In the genomic region with DNA sequence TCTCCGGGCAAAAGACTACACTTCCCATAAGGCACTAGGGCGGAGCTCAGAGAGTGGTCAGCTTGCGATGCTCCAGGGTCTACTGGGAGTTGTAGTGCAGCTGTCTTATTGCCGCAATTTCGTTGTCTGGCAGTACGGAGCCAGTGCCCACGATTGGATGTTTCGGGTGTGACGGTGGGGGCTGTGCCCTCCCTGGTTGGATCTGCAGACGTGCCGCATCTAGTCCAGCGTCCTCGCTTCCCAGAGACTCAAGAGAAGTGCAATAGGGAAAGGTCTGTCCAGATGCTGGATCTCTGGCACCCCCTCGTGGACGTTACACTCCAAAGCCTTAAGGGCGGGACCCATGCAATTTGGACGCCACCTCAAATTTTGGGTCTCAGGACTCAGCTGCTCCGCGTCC, we compare ENCODE assay signal across 8 mouse cellular contexts. TPM values are rescaled to one million over a fixed set of nuclear protein-coding genes. Genes with fewer than 3 reads are reported as not detected.
DNase-seq lines count a peak whose midpoint lies in the region; ATAC-seq and TF ChIP-seq lines count a peak whose summit lies in the region.

No protein-coding gene starts in this region.

- no peaks in the 10 kb centered on the region for H3K27me3 ChIP-seq in embryonic facial prominence, embryonic 15.5 days
- H3K27me3 ChIP-seq in limb, embryonic 14.5 days (ENCODE audit: control insufficient read depth, insufficient read depth, low read length), result no peaks in the 10 kb centered on the region

- H3K4me2 ChIP-seq in embryonic facial prominence, embryonic 15.5 days (replicated peaks), result peak overlapping the region; percentile 46
- peak overlapping the region; percentile 44 for H3K4me2 ChIP-seq in limb, embryonic 14.5 days (replicated peaks; ENCODE audit: low read depth, low read length, severe bottlenecking)

- ATAC-seq in embryonic facial prominence, embryonic 15.5 days (ENCODE audit: insufficient number of reproducible peaks, low FRiP score, low TSS enrichment, low read depth), result peak; percentile 99
- ATAC-seq in limb, embryonic 14.5 days (ENCODE audit: low FRiP score, low read depth), result peak; percentile 97

- H3K36me3 ChIP-seq in embryonic facial prominence, embryonic 15.5 days, result peaks cover 27% of the 10 kb centered on the region
- H3K36me3 ChIP-seq in limb, embryonic 14.5 days (ENCODE audit: control insufficient read depth, insufficient read depth, low read length), result peaks cover 27% of the 10 kb centered on the region

- no peaks in the 10 kb centered on the region for H3K9me3 ChIP-seq in embryonic facial prominence, embryonic 15.5 days (replicated peaks)
- no peaks in the 10 kb centered on the region for H3K9me3 ChIP-seq in limb, embryonic 14.5 days (ENCODE audit: control insufficient read depth, low read length)

- no peak overlapping the region for H3K27ac ChIP-seq in bone marrow, adult 2 months (ENCODE audit: control insufficient read depth, insufficient read depth, low read depth, low read length, poor library complexity)
- 0 out of 2 replicates have a peak overlapping the region, but pooled peaks have one; percentile 44 for H3K27ac ChIP-seq in embryonic facial prominence, embryonic 15.5 days (replicated peaks)
- H3K27ac ChIP-seq in limb, embryonic 14.5 days (replicated peaks; ENCODE audit: low read depth, low read length), result no peak overlapping the region

- peak; percentile 87 for TF ChIP-seq CTCF in bone marrow, adult 2 months (IDR thresholded peaks at IDR 0.05; ENCODE audit: control insufficient read depth, insufficient read depth, low read length)

- H3K4me1 ChIP-seq in bone marrow, adult 2 months (ENCODE audit: control insufficient read depth, insufficient read depth, low read length), result no peaks in the 10 kb centered on the region; the same call in 1 of the 2 replicates
- peaks cover 11% of the 10 kb centered on the region for H3K4me1 ChIP-seq in embryonic facial prominence, embryonic 15.5 days
- H3K4me1 ChIP-seq in limb, embryonic 14.5 days (ENCODE audit: control insufficient read depth, insufficient read depth, low read length), result no peaks in the 10 kb centered on the region

- peak; percentile 16; the same call in 1 of the 2 replicates for TF ChIP-seq POLR2A in bone marrow, adult 2 months (IDR thresholded peaks at IDR 0.05; ENCODE audit: borderline replicate concordance, control insufficient read depth, low read depth, low read length)
- TF ChIP-seq POLR2A in limb, embryonic 14.5 days (IDR thresholded peaks at IDR 0.05; ENCODE audit: borderline replicate concordance, extremely low read depth, insufficient read depth, insufficient read length), result no peak

- WGBS in bone marrow, adult 2 months, result 6% methylated on average over 19 of the region's 19 CpGs
- under 1% methylated on average over 19 of the region's 19 CpGs for WGBS in embryonic facial prominence, embryonic 15.5 days
- WGBS in limb, embryonic 14.5 days, result 4% methylated on average over 19 of the region's 19 CpGs

- peak; percentile 97 for DNase-seq in 3T3-L1 (ENCODE audit: low read depth, low spot score)
- peak; percentile 95 for DNase-seq in heart, adult 8-10 months (ENCODE audit: low spot score)
- DNase-seq in kidney, adult 9 months, result peak; percentile 98
- DNase-seq in limb, embryonic 14.5 days (ENCODE audit: low spot score), result peak; percentile 97
- peak; percentile 70 to 82 for DNase-seq in monocyte, adult 2 months (ENCODE audit: low read depth in 1 of 2, low spot score in 2 of 2)
- DNase-seq in spleen, postnatal 36 days (ENCODE audit: low spot score in 2 of 2), result peak; percentile 80 to 85

- H3K9ac ChIP-seq in embryonic facial prominence, embryonic 15.5 days, result no peak overlapping the region
- H3K9ac ChIP-seq in limb, embryonic 14.5 days (ENCODE audit: low read depth, low read length, severe bottlenecking), result no peak overlapping the region

- peak overlapping the region; percentile 69 for H3K4me3 ChIP-seq in bone marrow, adult 2 months (replicated peaks; ENCODE audit: control insufficient read depth, low read depth, low read length)
- H3K4me3 ChIP-seq in embryonic facial prominence, embryonic 15.5 days (replicated peaks), result peak overlapping the region; percentile 30
- peak overlapping the region; percentile 25 for H3K4me3 ChIP-seq in limb, embryonic 14.5 days (replicated peaks; ENCODE audit: low read length)

RNA-seq across cellular contexts. Expression of a gene that starts 19.2 kb away (rescaled TPM):
- 35.7 and 58.4 TPM in 2 replicates for polyA plus RNA-seq in bone marrow, adult 2 months (2011; ENCODE audit: insufficient read depth, insufficient read length, low replicate concordance, missing spikeins)
- 63.0 and 65.1 TPM in 2 replicates for polyA plus RNA-seq in embryonic facial prominence, embryonic 15.5 days (2015; fragmentation: Nextera tagmentation; extraction: Ambion mirVana)
- total RNA-seq in heart, adult 8-10 months (2022), result 100 to 1,000 TPM; 295 to 316 (median 308) TPM
- 67.6 and 71.5 TPM in 2 replicates for polyA plus RNA-seq in limb, embryonic 14.5 days (2012; rRNA removed)
- polyA plus RNA-seq in limb, embryonic 14.5 days (2014; fragmentation: Nextera tagmentation; extraction: Ambion mirVana), result 57.2 and 60.4 TPM in 2 replicates

RNA-seq across cellular contexts. Expression of a gene that starts 26.1 kb away (rescaled TPM):
- polyA plus RNA-seq in bone marrow, adult 2 months (2011; ENCODE audit: insufficient read depth, insufficient read length, low replicate concordance, missing spikeins), result not detected in 2 replicates
- polyA plus RNA-seq in embryonic facial prominence, embryonic 15.5 days (2015; fragmentation: Nextera tagmentation; extraction: Ambion mirVana), result 0.95 and 1.2 TPM in 2 replicates
- not detected for total RNA-seq in heart, adult 8-10 months (2022)
- 0.58 and 0.73 TPM in 2 replicates for polyA plus RNA-seq in limb, embryonic 14.5 days (2012; rRNA removed)
- 0.43 and 0.66 TPM in 2 replicates for polyA plus RNA-seq in limb, embryonic 14.5 days (2014; fragmentation: Nextera tagmentation; extraction: Ambion mirVana)

RNA-seq across cellular contexts. Expression of a gene that starts 27.9 kb away (rescaled TPM):
- polyA plus RNA-seq in bone marrow, adult 2 months (2011; ENCODE audit: insufficient read depth, insufficient read length, low replicate concordance, missing spikeins), result not detected in 2 replicates
- polyA plus RNA-seq in embryonic facial prominence, embryonic 15.5 days (2015; fragmentation: Nextera tagmentation; extraction: Ambion mirVana), result 4.8 and 5.3 TPM in 2 replicates
- not detected for total RNA-seq in heart, adult 8-10 months (2022)
- polyA plus RNA-seq in limb, embryonic 14.5 days (2012; rRNA removed), result 1.0 and 1.9 TPM in 2 replicates
- polyA plus RNA-seq in limb, embryonic 14.5 days (2014; fragmentation: Nextera tagmentation; extraction: Ambion mirVana), result 1.2 and 1.8 TPM in 2 replicates

RNA-seq across cellular contexts. Expression of a gene that starts 32.4 kb away (rescaled TPM):
- 1.1 TPM in 1 of 2 replicates, not detected in the other for polyA plus RNA-seq in bone marrow, adult 2 months (2011; ENCODE audit: insufficient read depth, insufficient read length, low replicate concordance, missing spikeins)
- polyA plus RNA-seq in embryonic facial prominence, embryonic 15.5 days (2015; fragmentation: Nextera tagmentation; extraction: Ambion mirVana), result 0.38 and 0.41 TPM in 2 replicates
- under 1 TPM; 0.20 to 0.53 (median 0.35) TPM for total RNA-seq in heart, adult 8-10 months (2022)
- 0.33 and 0.43 TPM in 2 replicates for polyA plus RNA-seq in limb, embryonic 14.5 days (2012; rRNA removed)
- polyA plus RNA-seq in limb, embryonic 14.5 days (2014; fragmentation: Nextera tagmentation; extraction: Ambion mirVana), result 0.39 TPM in 1 of 2 replicates, not detected in the other

RNA-seq across cellular contexts. Expression of a gene that starts 34.5 kb away (rescaled TPM):
- polyA plus RNA-seq in bone marrow, adult 2 months (2011; ENCODE audit: insufficient read depth, insufficient read length, low replicate concordance, missing spikeins), result 5.7 TPM in 1 of 2 replicates, not detected in the other
- polyA plus RNA-seq in embryonic facial prominence, embryonic 15.5 days (2015; fragmentation: Nextera tagmentation; extraction: Ambion mirVana), result 2.1 and 3.3 TPM in 2 replicates
- total RNA-seq in heart, adult 8-10 months (2022), result 1 to 10 TPM in 3 of 4 experiments, under 1 TPM in 1; 0.40 to 2.0 (median 1.1) TPM
- 1.1 and 1.2 TPM in 2 replicates for polyA plus RNA-seq in limb, embryonic 14.5 days (2012; rRNA removed)
- 0.44 and 0.92 TPM in 2 replicates for polyA plus RNA-seq in limb, embryonic 14.5 days (2014; fragmentation: Nextera tagmentation; extraction: Ambion mirVana)
